Mouse (Mus musculus): Measurements from ENCODE around the gene Osbpl6.

Gene Osbpl6

DNA sequence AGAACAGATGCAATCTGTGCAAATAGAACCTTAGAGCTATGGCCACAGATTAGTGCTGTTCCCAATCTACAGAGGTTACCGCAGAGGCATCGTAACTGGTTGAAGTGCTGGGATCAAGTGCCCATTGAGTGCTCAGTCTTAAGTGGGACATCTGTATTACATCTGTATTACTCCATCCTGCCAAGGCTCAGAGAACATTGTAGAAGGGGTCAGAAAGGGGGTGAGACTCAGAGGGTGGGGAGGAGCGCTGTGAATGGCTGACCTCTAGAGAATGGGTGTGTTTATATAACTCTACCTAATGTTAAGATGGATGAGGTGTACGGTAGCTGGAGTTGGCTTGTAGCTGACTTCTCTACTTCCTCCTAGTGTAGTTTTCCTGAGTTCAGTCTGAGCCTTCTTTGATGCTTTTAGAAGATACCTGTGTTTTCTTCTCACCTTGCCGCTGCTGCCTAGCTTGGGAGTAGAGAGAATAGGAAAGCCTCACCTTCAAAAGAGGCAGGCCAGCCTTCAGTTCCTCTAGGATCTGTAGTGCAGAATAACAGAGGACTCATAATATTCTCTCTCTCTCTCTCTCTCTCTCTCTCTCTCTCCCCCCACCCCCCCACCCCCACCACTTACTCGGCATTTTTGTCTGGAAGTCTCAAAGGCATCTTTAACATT lies 62.9 kb downstream of the Osbpl6 start:
- POLR2A ChIA-PET, result interaction anchor here in 2 of 4 experiments (0.6 to 1.8 kb wide), 4 partner anchors 15 to 246 kb away, joined by 3 to 7 read pairs (median 5); no protein-coding TSS in a partner anchor

DNA sequence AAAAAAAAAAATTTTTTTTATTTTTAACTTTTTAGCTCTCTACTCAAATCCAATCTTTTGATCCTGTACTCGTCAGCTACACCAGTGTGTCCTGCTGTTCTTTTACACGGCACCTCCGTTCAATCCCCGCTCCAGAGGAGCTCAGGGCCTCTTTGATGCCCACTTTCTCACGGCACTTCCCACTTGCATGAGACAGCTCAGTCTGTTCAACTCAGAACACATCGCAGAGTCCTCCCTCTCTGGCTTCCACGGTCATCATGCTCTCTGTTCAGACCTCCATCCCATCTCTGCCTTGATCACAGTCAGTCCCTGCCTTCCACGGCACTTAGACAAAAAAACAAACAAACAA lies 63.4 kb downstream of the Osbpl6 start:
- CTCF ChIA-PET, result interaction anchor here in 1 of 4 experiments (0.6 kb wide), 1 partner anchor 62 kb away, joined by 4 read pairs; no protein-coding TSS in a partner anchor

More for the DNA sequence above, 62.9 kb downstream of the Osbpl6 start:
- CTCF ChIA-PET, result interaction anchor here in 1 of 4 experiments (0.6 kb wide), 1 partner anchor 63 kb away, joined by 4 read pairs; no protein-coding TSS in a partner anchor

DNA sequence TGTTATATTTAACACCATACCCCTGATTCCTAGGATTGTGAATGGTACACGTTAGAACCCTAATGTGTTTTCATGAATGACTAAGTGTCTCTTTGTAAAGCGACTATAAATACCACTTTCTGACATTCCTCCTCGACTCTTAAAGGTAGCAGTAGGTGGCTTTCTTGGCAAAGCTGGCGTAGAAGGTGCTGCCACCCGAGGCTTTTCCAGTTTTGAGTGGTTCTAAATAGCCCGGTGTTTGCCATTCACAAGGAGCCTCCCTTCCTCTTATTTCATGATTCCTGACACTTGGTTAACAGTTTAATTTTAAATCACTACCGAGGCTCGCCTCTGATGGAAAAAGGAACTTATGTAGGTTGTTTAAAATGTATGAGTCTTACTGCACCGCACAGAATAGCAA lies 64.1 kb downstream of the Osbpl6 start:
- CTCF ChIA-PET, result no interaction called here
- POLR2A ChIA-PET, result interaction anchor here in 1 of 4 experiments (1.8 kb wide), 1 partner anchor 14 kb away, joined by 5 read pairs; no protein-coding TSS in a partner anchor

More for the DNA sequence above, 63.4 kb downstream of the Osbpl6 start:
- POLR2A ChIA-PET, result interaction anchor here in 2 of 4 experiments (0.6 to 1.8 kb wide), 3 partner anchors 15 to 246 kb away, joined by 5 to 7 read pairs (median 5); no protein-coding TSS in a partner anchor

DNA sequence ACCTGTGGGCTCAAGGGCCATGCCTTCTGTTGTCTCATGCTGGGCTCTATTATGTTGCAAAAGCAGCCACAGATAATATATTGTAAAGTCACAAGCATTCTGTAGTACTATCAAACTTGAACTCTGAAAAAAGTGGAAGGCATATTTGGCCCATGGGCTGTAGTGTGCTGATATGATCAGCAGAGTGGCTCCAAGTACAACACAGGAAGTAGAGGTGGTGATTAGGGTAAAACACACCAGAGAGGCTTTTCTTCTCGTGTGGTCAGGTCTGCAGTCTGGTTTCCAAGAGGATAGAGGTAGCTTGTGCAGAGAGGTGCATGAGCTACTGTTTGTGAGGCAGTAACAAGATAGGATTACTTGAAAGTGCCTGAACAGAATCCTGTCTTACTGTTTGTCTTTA lies 69.5 kb downstream of the Osbpl6 start:
- ChIA-PET POLR2A (interaction anchor here in 1 of 4 experiments (0.6 kb wide), 1 partner anchor 777 kb away, joined by 3 read pairs; no protein-coding TSS in a partner anchor), CTCF (interaction anchor here in 1 of 4 experiments (0.6 kb wide), 1 partner anchor 183 kb away, joined by 4 read pairs; no protein-coding TSS in a partner anchor)

DNA sequence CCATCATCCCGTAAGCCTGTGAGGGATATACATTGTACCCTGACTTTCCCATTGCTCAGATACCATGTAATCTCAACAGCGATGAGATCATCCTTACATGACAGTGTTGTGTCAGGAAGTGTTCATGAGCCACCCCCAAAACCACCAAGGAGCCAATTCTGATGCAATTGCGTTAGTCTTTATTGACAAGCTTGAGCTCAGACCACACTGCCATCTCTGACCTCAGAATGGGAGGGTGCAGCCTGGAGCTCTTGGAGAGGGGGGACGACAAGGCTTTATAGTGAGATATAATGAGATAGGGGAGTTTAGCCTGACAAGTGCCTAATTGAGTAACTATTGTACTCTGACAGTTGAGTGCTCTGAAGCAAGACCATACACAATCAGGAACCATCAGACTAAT lies 82.5 kb downstream of the Osbpl6 start:
- ChIA-PET CTCF (interaction anchor here in 2 of 4 experiments (0.6 to 0.8 kb wide), 2 partner anchors 122 to 237 kb away, joined by 3 to 4 read pairs; no protein-coding TSS in a partner anchor), POLR2A (interaction anchor here in 1 of 4 experiments (1.3 kb wide), 1 partner anchor 47 kb away, joined by 3 read pairs; no protein-coding TSS in a partner anchor)

DNA sequence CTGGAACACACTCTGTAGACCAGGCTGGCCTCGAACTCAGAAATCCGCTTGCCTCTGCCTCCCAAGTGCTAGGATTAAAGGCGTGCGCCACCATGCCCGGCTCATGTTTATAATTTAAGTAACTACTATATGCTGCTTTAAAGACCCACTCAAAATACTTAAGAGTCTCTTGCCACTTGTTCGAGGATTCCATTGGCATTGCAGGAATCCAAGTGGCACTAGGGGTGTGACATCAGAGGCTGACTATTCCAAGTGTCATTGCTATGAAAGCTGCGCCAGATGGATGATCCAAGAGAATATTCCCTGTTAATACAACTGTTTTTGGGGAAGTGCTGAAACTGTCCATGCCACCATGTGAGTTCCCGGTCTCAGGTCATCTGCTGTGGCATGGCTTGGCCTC lies 83.9 kb downstream of the Osbpl6 start:
- POLR2A ChIA-PET, result no interaction called here
- CTCF ChIA-PET, result interaction anchor here in 1 of 4 experiments (0.5 kb wide), 1 partner anchor 128 kb away, joined by 3 read pairs; no protein-coding TSS in a partner anchor

DNA sequence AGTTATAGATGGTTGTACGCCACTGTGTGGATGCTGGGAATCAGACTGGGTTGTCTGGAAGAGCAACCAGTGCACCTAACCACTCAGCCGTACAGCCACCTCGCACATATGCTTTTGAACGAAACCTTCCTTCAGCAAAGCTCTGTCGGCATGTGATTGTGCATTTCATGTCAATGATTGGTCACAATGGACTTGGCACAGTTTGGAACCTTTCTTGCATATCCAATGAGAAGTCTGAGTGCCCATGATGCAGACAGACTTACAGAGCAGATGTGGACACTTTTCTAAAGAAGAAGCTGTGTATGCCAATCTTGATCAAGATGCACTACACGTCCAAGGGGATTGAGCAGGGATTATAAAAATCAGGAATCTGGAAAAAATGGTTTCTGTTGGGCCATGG lies 85.1 kb downstream of the Osbpl6 start:
- ChIA-PET POLR2A (no interaction called here), CTCF (interaction anchor here in 1 of 4 experiments (1.3 kb wide), 1 partner anchor 126 kb away, joined by 4 read pairs; no protein-coding TSS in a partner anchor)

DNA sequence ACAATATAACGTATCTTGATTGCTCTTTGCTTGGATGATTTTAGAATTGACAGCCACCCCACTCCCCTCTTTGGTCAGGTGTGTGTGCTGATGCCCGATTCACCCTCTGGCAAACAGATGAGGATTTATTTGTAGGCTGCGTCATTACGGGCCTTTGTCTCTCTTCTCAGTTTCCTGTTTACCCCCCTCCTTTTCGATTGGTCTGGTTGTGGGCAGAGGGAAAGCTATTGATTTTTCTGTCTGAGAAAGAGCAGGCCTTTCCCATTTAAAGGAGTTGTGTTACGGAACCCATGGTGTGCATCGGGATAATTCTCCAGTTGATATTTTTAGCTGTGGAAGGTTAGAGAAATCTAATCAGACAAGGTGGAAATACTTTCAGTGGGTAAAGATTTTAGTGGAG lies 85.9 kb downstream of the Osbpl6 start:
- CTCF ChIA-PET, result interaction anchor here in 1 of 4 experiments (1.3 kb wide), 1 partner anchor 126 kb away, joined by 4 read pairs; no protein-coding TSS in a partner anchor
- POLR2A ChIA-PET, result no interaction called here

DNA sequence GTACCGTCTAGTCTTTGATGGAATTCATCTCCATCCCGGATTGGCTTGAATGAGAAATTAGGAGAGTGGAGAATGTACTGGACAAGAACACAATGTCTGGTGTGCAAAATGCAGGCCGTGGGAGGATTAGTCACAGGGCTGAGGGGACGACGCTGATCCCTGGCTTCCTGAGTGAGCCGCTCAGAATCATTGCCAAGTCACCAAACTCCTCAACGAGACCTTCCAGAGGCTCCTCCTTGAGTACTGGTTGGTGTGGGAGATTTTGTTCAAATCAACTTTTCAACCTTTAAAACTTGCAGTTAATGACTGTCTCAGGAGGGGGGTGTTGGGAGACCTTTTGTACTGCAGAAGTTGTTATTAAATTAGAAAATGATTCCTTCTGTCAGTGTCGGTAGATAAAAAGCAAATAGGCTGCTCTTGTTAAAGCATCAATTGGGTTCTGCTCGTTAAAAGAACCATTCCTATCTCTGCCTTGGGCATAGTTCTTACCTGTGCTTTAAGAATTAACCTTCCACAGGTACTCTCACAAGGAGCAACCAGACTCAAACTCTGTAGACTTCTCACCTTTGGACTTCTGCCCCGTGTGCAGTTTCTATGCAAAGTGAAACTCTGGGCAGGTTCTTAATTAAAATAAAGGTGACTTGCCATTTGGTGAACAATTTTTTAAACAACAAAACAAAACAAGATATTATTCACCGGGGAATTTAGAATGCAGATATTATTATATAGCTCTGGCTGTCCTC lies 89.9 kb downstream of the Osbpl6 start:
- POLR2A ChIA-PET, result no interaction called here
- CTCF ChIA-PET, result no interaction called here

DNA sequence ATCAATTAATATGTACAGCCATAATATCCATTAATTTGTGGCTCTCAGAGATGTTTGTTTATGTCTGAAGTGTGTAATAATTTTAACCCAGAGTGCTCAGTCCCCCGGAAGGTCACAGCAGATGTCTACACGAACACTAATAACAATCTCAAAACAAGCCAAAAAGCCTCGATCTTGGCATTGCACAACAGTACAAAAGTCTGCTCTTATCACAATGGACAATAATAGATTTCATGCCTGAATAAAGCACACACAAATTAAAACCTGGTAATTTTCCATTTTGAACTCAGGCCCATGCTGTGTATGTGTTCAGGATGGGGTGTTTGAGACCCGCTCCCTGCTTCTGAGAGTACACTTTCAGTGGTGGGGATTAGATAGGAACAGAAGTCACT lies 90.4 kb downstream of the Osbpl6 start:
- ChIA-PET CTCF (no interaction called here), POLR2A (no interaction called here)

DNA sequence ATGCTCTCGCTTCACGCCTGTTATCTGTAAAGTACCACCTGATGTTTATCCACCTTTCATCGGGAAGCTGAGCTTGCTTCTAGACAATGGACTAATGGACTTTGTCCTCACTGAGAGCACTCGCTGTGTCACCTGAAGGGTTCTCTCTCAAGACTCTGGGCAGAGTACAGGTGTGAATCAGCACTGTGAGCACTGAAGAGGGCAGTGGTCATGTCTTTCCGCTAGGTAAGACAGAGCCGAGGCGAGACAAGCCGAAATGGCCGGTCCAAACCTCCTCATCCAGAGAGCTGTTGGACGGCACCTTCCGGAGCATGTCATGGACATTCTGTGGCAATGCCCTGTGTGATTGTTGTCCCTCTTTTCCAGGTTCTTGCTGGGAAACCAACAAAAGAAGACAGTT lies 92.6 kb downstream of the Osbpl6 start:
- ChIA-PET POLR2A (no interaction called here), CTCF (interaction anchor here in 1 of 4 experiments (0.6 kb wide), 2 partner anchors 38 to 85 kb away, joined by 4 to 7 read pairs; no protein-coding TSS in a partner anchor)

DNA sequence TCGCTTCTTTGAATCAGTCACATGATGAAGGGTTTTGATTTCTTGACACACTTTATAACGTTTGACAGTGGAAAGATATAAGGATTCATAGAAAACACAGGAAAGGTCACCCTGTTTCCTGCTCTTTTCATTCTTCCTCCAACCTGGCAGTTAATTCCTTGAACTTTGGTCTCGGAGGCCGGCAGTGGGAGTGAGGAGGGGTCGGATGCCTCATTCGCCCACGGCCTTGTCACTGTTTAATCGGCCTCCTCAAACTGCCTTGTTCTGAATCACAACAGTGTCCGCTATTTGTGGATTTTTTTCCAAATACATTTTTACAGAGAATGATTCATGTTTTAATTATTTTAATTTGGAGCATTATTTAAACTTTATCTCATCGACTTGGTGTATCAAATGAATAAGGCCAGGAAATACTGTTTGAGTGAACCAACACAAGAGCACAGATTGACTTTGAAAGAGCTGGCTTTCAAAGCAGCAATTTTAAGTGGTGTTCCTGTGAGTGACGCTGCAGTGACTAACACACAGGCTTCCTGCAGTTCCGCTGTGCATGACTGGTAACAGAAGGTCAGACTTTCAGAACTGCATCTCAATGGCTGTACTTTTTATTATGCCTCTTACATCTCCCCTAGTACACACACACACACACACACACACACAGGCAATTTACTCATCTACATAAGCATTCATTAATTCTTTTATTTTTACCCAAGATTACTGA lies 98.0 kb downstream of the Osbpl6 start:
- POLR2A ChIA-PET, result no interaction called here
- CTCF ChIA-PET, result no interaction called here

DNA sequence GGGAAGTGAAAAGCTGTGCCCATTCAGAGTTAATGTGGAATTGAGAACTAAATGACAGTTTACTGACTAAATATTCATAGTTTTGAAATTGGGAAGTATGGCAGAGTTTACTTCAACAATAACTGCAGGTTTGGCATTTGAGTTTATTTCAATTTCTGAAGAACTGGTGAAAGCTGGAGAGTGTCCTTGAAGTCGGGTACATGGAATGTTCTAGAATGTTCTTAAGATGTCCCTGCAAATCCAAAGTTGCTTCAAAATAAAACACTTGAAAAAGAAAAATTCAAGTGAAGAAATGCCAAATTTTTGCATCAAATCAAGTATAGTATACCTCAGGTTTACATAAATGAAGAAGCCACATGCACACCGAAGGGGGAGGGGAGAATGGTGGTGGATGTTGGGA lies 98.7 kb downstream of the Osbpl6 start:
- POLR2A ChIA-PET, result no interaction called here

DNA sequence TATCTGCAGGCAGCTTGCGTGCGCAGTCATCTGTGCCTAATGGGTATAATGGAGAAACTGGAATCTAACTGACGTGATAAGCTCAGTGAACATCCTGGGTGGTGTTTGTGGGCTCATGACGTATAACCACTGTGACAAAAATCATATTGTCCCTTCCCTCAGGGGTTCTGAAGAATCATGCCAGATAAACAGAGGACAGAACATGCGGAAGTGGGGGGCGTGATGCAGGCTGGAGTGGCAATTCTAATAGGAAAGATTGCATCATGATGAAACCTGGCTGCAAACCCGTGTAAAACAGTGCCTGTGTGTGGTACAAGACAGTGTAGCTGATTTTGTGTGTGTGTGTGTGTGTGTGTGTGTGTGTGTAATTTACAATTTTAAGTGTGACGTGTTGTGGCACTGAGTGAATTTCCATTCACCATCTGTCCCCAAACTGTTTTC lies 105.0 kb downstream of the Osbpl6 start:
- CTCF ChIA-PET, result no interaction called here
- POLR2A ChIA-PET, result interaction anchor here in 1 of 4 experiments (0.6 kb wide), 1 partner anchor 57 kb away, joined by 9 read pairs; no protein-coding TSS in a partner anchor

More for the DNA sequence above, 98.7 kb downstream of the Osbpl6 start:
- CTCF ChIA-PET, result no interaction called here

DNA sequence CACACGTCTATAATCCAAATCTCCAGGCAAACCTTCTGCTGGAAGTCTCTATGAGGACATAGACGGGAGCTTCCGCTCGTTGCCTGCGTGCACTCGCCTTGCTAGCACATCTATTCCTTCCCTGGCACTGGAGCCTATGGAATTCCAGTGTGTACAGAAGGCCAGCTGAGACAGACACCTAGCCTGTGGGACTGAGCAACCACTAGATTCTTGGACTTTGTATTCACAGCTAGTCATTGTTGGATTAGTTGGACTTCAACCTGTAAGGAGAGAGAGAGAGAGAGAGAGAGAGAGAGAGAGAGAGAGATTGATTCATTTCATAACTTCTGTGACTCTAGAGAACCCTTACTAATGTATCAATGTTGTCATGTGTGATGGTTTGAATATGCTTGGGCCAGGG lies 105.8 kb downstream of the Osbpl6 start:
- CTCF ChIA-PET, result no interaction called here
- POLR2A ChIA-PET, result no interaction called here

DNA sequence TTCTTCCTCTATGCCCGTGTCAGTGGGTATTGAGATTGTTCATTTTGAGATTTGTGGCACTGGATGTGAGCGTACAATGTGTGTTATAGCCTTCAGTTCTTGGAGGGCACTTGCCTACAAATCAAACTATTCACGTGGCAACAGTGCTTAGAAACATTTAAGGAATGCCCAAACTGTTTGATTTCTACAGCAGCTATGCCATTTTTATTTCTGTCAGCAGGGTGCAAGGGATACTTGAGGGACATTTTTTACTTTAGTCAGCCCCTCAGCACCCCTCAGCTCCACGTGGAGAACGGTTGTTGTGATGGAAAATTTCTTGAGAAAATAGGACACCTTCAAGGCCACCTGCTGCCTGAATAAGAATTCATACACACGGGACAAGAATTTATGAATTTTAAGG lies 106.6 kb downstream of the Osbpl6 start:
- POLR2A ChIA-PET, result no interaction called here
- CTCF ChIA-PET, result no interaction called here

DNA sequence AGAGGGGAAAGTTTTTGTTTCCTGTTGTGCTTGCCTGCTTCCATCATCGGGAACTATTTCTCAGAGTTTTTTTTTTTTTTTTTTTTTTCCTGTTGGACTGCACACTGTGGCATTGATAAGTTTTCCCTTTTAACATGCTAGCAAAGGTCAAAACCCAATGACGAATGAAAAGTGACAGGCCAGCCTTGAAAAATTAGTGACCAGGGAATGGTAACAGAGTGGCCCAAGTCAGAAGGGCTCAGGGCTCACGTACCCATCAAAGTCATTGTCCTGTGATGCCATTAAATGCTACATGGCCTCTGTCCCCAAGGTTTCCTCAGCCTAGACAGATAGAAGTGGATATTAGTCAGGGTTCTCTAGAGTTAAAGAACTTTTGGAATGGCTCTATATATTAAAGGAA lies 107.0 kb downstream of the Osbpl6 start:
- ChIA-PET CTCF (no interaction called here), POLR2A (no interaction called here)

DNA sequence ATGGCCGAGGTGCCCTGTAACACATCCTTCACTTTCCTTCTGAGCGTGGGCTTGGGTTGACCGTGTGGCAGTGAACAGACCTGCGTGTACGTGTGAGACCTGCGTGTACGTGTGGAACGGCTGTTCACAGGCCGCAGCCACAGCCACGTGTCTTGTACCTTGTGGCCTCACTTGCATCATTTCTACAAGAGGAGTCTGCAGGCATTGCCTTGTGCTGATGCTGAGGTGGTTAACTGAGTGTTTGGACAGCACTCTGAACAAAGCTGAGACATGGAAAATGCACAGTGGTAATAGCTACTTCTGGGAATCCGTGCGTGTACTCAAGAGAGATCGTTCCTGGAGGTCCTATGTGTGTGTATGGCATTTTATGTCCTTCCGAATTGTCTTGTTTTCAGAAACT lies 111.2 kb downstream of the Osbpl6 start:
- CTCF ChIA-PET, result interaction anchor here in 2 of 4 experiments (0.5 to 0.6 kb wide), 2 partner anchors 28 to 57 kb away, joined by 3 read pairs; no protein-coding TSS in a partner anchor

DNA sequence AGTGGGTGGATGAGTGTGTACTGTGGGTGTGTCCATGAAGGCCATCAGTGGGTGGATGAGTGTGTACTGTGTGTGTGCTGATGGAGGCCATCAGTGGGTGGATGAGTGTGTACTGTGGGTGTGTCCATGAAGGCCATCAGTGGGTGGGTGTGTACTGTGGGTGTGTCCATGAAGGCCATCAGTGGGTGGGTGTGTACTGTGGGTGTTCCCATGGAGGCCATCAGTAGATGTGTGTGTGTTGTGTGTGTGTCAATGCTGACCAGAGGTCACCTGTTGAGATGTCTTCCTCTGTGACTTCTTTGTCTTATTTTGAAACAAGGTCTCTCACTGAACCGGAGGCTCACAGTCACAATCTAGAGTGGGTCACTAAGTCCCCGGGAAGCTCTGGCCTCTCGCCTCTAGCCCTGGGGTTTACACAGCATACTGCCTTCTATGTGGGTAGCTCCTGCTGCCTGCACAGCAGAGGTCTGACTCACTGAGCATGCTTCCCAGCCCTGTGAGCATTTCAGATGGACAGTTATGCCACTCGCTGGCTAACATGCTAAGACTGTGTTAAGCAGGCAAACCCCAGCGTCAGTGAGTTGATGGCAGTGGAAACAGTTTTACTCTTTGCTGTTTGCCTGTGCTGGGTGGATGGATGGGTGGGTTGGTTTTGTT lies 112.2 kb downstream of the Osbpl6 start:
- ChIA-PET POLR2A (no interaction called here), CTCF (no interaction called here)

More for the DNA sequence above, 111.2 kb downstream of the Osbpl6 start:
- POLR2A ChIA-PET, result no interaction called here

Measured in embryonic stem cell, embryonic (primary cell).